Mouse (Mus musculus): ENCODE measurements around the gene Rtl8a.
A peak's percentile ranks its signal among the peaks of the same experiment; 100 is the strongest.
"Not testable (repeated sequence)": the region's sequence is repeated elsewhere in the genome, so short reads cannot be mapped to it uniquely, and the experiment has no call there.

Gene Rtl8a

GRCm38 (mm10) chrX:53642980-53643961 is at the start of gene Rtl8a:
Gene Rtl8a, minus strand, starts transcription at chrX:53643682.
- DNase-seq: peak; percentile 89

- no peak for DNase-seq
Observed at GRCm38 (mm10) chrX:53693141-53693540, 49.7 kb upstream of the Rtl8a start.

GRCm38 (mm10) chrX:53692065-53692464 is 48.6 kb upstream of the Rtl8a start:
- no peak for DNase-seq

GRCm38 (mm10) chrX:53684676-53685075 is 41.2 kb upstream of the Rtl8a start:
- not testable (repeated sequence) for DNase-seq

- not testable (repeated sequence) for DNase-seq
Observed at GRCm38 (mm10) chrX:53682650-53683049, 39.2 kb upstream of the Rtl8a start.

- not testable (repeated sequence) for DNase-seq
Observed at GRCm38 (mm10) chrX:53676943-53677342, 33.5 kb upstream of the Rtl8a start.

GRCm38 (mm10) chrX:53670696-53671095 is 27.2 kb upstream of the Rtl8a start:
- DNase-seq: not testable (repeated sequence)

GRCm38 (mm10) chrX:53670294-53670693 is 26.8 kb upstream of the Rtl8a start, which contains the start of gene Rtl8b:
Gene Rtl8b, minus strand, starts transcription at chrX:53670408.
- peak; percentile 87 for DNase-seq

- DNase-seq: not testable (repeated sequence)
Observed at GRCm38 (mm10) chrX:53669557-53670270, 26.2 kb upstream of the Rtl8a start.

- not testable (repeated sequence) for DNase-seq
Observed at GRCm38 (mm10) chrX:53652917-53653316, 9.4 kb upstream of the Rtl8a start.

GRCm38 (mm10) chrX:53645885-53646284 is 2.4 kb upstream of the Rtl8a start:
- no peak for DNase-seq

GRCm38 (mm10) chrX:53642604-53642979 is 890 bp downstream of the Rtl8a start:
- not testable (repeated sequence) for DNase-seq

GRCm38 (mm10) chrX:53638107-53638506 is 5.4 kb downstream of the Rtl8a start:
- not testable (repeated sequence) for DNase-seq

- not testable (repeated sequence) for DNase-seq
Observed at GRCm38 (mm10) chrX:53611395-53611794, 32.1 kb downstream of the Rtl8a start.

- DNase-seq: peak; percentile 60
Observed at GRCm38 (mm10) chrX:53610571-53610970, 32.9 kb downstream of the Rtl8a start.

GRCm38 (mm10) chrX:53608879-53609278 is 34.6 kb downstream of the Rtl8a start, which contains the start of gene Gm14597:
Gene Gm14597, minus strand, starts transcription at chrX:53608979.
- DNase-seq: not testable (repeated sequence)

- peak; percentile 13 for DNase-seq
Observed at GRCm38 (mm10) chrX:53608122-53608813, 35.2 kb downstream of the Rtl8a start.

GRCm38 (mm10) chrX:53607242-53608121 is 36.0 kb downstream of the Rtl8a start, which contains the start of gene Rtl8c:
Gene Rtl8c, plus strand, starts transcription at chrX:53608032.
- DNase-seq: peak; percentile 79

GRCm38 (mm10) chrX:53606176-53606575 is 37.3 kb downstream of the Rtl8a start:
- DNase-seq: not testable (repeated sequence)

- DNase-seq: not testable (repeated sequence)
Observed at GRCm38 (mm10) chrX:53599993-53600392, 43.5 kb downstream of the Rtl8a start.
